Mouse (Mus musculus): ENCODE data around the gene Mapkapk5.

Gene Mapkapk5

DNA sequence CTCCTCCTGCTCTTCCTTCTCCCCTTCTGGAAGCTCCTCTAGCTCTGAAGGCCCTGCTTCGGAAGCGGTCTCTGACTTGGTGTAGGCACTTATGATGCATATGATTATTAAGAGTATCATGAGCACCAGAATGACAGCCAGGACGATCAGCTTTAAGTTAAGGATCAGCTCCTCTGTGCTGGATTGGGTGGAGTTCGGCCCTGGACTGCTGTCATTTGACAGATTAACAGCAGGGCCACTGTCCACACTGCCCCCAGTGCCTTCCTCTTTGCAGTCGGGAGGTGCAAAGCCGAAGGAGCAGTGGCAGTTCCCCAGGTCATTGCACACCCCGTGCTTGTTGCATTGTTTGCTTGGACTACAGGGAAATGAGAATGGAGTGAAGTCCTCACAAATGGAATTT is 45.0 kb downstream of the Mapkapk5 start:
- WGBS = 74% methylated on average over 7 of the region's 7 CpGs

DNA sequence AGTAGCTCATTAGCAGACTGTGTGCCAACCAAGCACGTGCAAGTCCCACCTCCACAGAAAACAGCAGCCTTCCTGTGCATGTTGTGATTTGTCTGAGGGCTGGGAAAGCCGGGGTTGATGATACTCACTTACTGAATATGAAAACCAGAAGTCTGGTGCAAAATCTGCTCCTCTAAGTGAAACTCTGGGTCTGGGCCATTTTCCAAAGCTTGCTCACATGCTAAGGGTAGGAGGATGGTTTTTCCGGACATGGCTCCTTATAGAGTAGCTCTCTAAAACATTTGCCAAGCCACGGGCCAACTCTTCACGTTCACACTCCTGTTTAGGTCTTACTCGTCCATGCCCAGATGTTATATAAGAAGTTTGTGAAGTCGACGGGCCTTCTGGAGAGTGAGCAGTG is 52.4 kb downstream of the Mapkapk5 start:
- 45% methylated on average over 8 of the region's 8 CpGs for WGBS

DNA sequence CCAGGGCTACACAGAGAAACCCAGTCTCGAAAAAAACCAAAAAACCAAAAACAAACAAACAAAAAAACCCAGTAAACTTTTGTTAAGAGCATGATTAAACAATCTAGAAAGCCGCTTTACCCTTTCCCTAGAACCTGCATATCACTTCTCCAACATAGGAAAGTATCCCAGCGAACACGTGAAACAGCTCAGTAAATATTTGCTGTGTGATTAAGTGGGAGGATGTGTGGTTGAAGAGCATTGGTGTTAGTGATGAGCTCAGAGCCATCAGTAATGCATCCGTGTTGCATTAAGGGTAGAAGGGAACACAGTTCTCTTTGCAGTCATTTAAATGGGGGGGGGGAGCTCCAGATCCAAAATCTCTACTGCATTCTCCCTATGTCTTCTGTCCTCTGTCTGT is 60.9 kb downstream of the Mapkapk5 start:
- WGBS = 91% methylated on average over 5 of the region's 5 CpGs

DNA sequence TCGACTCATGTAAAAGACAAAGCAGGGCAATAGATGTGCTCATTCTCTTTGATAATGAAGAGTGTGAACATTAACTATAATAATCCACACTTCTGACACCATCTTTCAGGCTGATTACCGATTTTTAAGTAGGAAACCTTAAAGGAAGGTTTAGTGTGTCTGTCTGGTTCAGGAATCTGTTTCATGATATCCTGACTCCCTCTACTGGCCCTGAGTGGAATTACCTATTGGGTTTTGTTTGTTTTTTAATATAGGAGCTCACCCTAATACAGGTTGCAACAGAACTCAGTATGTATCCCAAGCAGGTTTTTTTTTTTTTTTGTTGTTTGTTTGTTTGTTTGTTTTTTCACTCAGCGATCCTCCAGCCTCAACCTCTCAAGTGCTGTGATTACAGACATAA is 68.0 kb downstream of the Mapkapk5 start:
- WGBS = 28% methylated on average over 3 of the region's 3 CpGs

- WGBS = 89% methylated on average over 1 of the region's 1 CpGs
These were observed 69.7 kb downstream of the Mapkapk5 start for GRCm38 (mm10) chr5:121476040-121476439.
